Mouse (Mus musculus) embryonic facial prominence, embryonic 14.5 days (tissue): ENCODE results near the gene Prpf31. TPM values are rescaled to one million over a fixed set of nuclear protein-coding genes. Genes with fewer than 3 reads are reported as not detected.

ENCODE experiments used
- ATAC-seq: fragments of 200-750 bp; cut with Nextera tagmentation; 2 replicates; pipeline ENCODE4 v1.8.0; 2017; ENCODE audit warnings: low read depth, moderate number of reproducible peaks, moderate TSS enrichment
- DNase-seq: peaks from one replicate; pipeline ENCODE4 v3.0.0-alpha.2; 2015; ENCODE audit warnings: low spot score
- H3K27ac ChIP-seq: fragments of 300-500 bp; sonication (generic); replicated peaks from 2 replicates; pipeline ENCODE4 v1.5.1; 2014; ENCODE audit warnings: low read depth, mild to moderate bottlenecking, low read length, moderate library complexity
- H3K27me3 ChIP-seq: fragments of 300-500 bp; sonication (generic); replicated peaks from 2 replicates; pipeline ENCODE4 v1.6.1; 2014; ENCODE audit warnings: low read length; ENCODE audit not compliant: control insufficient read depth, insufficient read depth
- H3K36me3 ChIP-seq: fragments of 300-500 bp; sonication (generic); 2 replicates; pipeline ENCODE4 v1.6.1; 2014; ENCODE audit warnings: low read length, mixed read lengths; ENCODE audit not compliant: control insufficient read depth, insufficient read depth
- H3K4me1 ChIP-seq: fragments of 300-500 bp; sonication (generic); 2 replicates; pipeline ENCODE4 v1.6.1; 2014; ENCODE audit warnings: antibody characterized with exemption, low read length; ENCODE audit not compliant: control insufficient read depth, insufficient read depth
- H3K4me2 ChIP-seq: fragments of 300-500 bp; sonication (generic); 2 replicates; pipeline ENCODE4 v1.6.1; 2014; ENCODE audit warnings: low read depth, mild to moderate bottlenecking, low read length, moderate library complexity, mixed read lengths
- H3K4me3 ChIP-seq: fragments of 300-500 bp; sonication (generic); 2 replicates; pipeline ENCODE4 v1.5.1; 2014; ENCODE audit warnings: low read depth, mild to moderate bottlenecking, low read length
- H3K9ac ChIP-seq: fragments of 300-500 bp; sonication (generic); 2 replicates; pipeline ENCODE4 v1.6.1; 2014; ENCODE audit warnings: low read depth, mild to moderate bottlenecking, low read length, moderate library complexity, mixed read lengths
- H3K9me3 ChIP-seq: fragments of 300-500 bp; sonication (generic); 2 replicates; pipeline ENCODE4 v1.6.1; 2016; ENCODE audit warnings: low read length; ENCODE audit not compliant: control insufficient read depth
- WGBS: fragments of 180-500 bp; shearing (Covaris S2); extraction: QIAGEN DNeasy Blood & Tissue Kit; methylation state at CpG from one replicate; pipeline ENCODE4 v1.1.7; 2014; 5-methylcytosine and 5-hydroxymethylcytosine counted together
- polyA plus RNA-seq: library from polyadenylated mRNA; unstranded; fragments of >200 nt; fragmentation: Nextera tagmentation; extraction: Ambion mirVana; gene quantifications from 2 replicates; pipeline ENCODE4 v1.2.1, GENCODE M21; 2014

The Prpf31 gene
- polyA plus RNA-seq, 1 experiment from 2014 or later, result 74.0 TPM

GRCm38 (mm10) chr7:3614021-3614420 is 15.8 kb upstream of the Prpf31 start:
- no peak for ATAC-seq
- peaks cover 3% of the 10 kb centered on the region; the same call in 1 of the 2 replicates for H3K36me3 ChIP-seq
- no peaks in the 10 kb centered on the region for H3K4me1 ChIP-seq
- no peak overlapping the region for H3K9ac ChIP-seq
- H3K9me3 ChIP-seq, result no peaks in the 10 kb centered on the region
- WGBS, result 76% methylated on average over 3 of the region's 3 CpGs
- H3K4me2 ChIP-seq, result no peak overlapping the region
- no peak overlapping the region for H3K27ac ChIP-seq
- DNase-seq, result no peak
- no peak overlapping the region for H3K4me3 ChIP-seq
- no peaks in the 10 kb centered on the region for H3K27me3 ChIP-seq

DNA sequence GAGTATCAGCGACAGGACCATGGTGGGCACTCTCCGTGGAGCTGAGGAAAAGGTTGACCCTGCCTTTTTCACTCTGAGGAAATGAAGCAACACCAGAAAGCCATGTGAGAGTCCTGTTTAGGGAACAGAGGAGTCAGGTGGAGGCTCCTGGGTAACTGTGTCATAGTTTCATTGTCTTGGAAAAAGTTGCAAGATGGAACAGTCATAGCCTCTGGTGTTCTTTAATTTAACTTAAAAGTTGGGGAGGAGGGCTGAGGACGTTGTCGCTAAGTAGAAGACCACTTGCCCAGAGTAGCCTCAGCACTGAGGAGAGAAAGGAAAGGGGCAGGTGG is 13.8 kb upstream of the Prpf31 start, which contains the start of gene Oscar:
Gene Oscar (minus strand): TSS at position 101 of the 332 bp plus-strand sequence.
- 80% methylated on average over 4 of the region's 4 CpGs for WGBS
- DNase-seq (no peak), ATAC-seq (no peak)
- H3K27me3 ChIP-seq, result no peaks in the 10 kb centered on the region
- no peak within 1 kb of the TSS for H3K9ac ChIP-seq
- no peak within 1 kb of the TSS for H3K27ac ChIP-seq
- no peaks in the 10 kb centered on the region for H3K4me1 ChIP-seq
- peaks cover 22% of the 10 kb centered on the region for H3K36me3 ChIP-seq
- 0 out of 2 replicates have a peak within 1 kb of the TSS, but pooled peaks have one; percentile 61 for H3K4me2 ChIP-seq
- no peaks in the 10 kb centered on the region for H3K9me3 ChIP-seq
- H3K4me3 ChIP-seq, result peak within 1 kb of the TSS; percentile 80

DNA sequence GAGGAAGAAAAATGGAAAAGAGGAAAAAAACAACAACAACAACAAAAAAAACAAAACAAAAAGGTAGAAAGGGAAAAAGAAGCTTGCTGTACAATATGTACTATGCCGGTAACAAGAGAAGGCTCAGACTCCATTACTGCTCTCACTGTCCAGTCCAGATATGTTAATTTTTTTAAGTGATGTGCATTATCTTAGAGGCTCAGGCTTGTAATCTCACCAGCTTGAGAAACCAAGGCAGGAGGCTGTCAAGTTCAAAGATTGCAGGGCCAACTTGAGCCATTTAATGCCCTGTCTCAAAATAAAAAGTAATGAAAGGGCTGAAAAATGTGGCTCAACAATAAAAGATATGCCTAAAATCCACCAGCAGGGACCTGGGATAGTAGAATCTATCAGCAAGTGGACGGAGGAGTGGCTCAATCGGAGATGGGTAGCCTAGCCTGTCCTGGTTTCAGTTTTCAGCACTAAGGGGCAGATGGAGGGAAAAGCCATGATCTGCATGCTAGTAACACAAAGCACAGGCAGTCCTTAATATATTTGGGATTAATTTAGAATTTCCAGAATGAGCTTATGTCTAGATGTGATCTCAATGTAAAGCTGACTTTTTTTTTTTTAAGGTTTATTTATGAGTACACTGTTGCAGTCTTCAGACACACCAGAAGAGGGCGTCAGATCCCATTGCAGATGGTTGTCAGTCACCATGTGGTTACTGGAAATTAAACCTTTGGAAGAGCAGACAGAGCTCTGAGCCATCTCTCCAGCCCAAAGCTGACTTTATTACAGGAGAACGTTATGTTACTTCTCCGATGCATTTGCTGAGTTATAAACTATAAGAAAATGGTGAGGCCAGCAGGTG is 13.2 kb upstream of the Prpf31 start:
- no peaks in the 10 kb centered on the region for H3K27me3 ChIP-seq
- H3K4me2 ChIP-seq, result 0 out of 2 replicates have a peak overlapping the region, but pooled peaks have one; percentile 61
- WGBS, result 39% methylated on average over 6 of the region's 6 CpGs
- peaks cover 26% of the 10 kb centered on the region for H3K36me3 ChIP-seq
- no peak for ATAC-seq
- H3K9me3 ChIP-seq, result no peaks in the 10 kb centered on the region
- peak overlapping the region; percentile 80 for H3K4me3 ChIP-seq
- no peak overlapping the region for H3K27ac ChIP-seq
- H3K9ac ChIP-seq, result no peak overlapping the region
- DNase-seq, result no peak
- no peaks in the 10 kb centered on the region for H3K4me1 ChIP-seq

DNA sequence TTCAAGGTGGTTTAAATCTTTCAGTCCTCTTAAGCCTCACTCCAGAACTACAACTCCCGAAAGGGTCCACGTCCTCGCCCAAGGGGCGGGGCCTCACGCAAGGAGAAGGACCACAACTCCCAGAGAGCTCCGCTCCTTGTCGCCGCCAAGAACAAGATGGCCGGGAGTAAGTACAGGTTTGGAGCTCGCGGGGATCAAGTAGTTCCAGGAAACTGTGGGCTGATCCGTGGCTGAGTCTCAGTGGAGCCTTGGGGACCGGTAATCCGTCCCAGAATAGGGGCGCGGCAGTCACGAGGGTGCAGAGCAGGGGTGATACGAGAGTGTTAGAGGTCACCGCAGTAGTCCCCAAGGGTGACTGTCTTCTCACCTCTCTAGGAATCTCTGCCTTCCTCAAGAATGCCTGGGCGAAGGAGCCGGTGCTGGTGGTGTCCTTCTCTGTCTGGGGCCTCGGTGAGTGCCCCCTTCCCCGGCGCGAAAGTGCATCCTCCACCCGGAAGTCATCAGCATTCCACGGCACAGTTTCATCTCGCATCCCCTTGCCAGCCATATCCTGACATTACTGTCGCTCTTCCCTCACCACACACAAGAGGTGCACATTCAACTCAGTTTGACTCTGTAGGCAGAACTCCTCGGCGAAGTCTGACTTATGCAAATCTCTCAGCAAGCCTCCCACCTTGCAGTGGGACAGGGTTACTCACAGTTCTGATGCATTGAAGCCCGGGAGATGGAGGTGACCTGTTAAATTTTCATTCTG is 12.4 kb upstream of the Prpf31 start, which contains the start of gene Ndufa3:
Gene Ndufa3 (plus strand): TSS at position 132 of the 754 bp plus-strand sequence.
- H3K9me3 ChIP-seq, result no peaks in the 10 kb centered on the region
- peak; percentile 98 for ATAC-seq

GRCm38 (mm10) chr7:3629030-3629429 is 755 bp upstream of the Prpf31 start:
- peak overlapping the region; percentile 50 for H3K4me3 ChIP-seq
- 40% methylated on average over 4 of the region's 4 CpGs for WGBS
- H3K4me1 ChIP-seq, result peaks cover 13% of the 10 kb centered on the region
- peak overlapping the region; percentile 85; the same call in 1 of the 2 replicates for H3K27ac ChIP-seq
- peaks cover 32% of the 10 kb centered on the region; the same call in 1 of the 2 replicates for H3K36me3 ChIP-seq
- no peaks in the 10 kb centered on the region for H3K9me3 ChIP-seq
- ATAC-seq (no peak; the same call in 1 of the 2 replicates), DNase-seq (no peak)
- peak overlapping the region; percentile 81 for H3K9ac ChIP-seq
- peak overlapping the region; percentile 96 for H3K4me2 ChIP-seq
- no peaks in the 10 kb centered on the region for H3K27me3 ChIP-seq

More for the DNA sequence above, 12.4 kb upstream of the Prpf31 start, which contains the start of gene Ndufa3:
- Histone ChIP-seq H3K4me1 (no peaks in the 10 kb centered on the region), H3K36me3 (peaks cover 29% of the 10 kb centered on the region), H3K9ac (peak within 1 kb of the TSS; percentile 91), H3K27ac (peak within 1 kb of the TSS; percentile 76), H3K4me2 (peak within 1 kb of the TSS; percentile 61), H3K27me3 (no peaks in the 10 kb centered on the region), H3K4me3 (peak within 1 kb of the TSS; percentile 80)
- WGBS, result 3% methylated on average over 29 of the region's 32 CpGs
- peak; percentile 97 for DNase-seq

GRCm38 (mm10) chr7:3630478-3630815 is 662 bp downstream of the Prpf31 start:
- Histone ChIP-seq H3K4me1 (peaks cover 13% of the 10 kb centered on the region), H3K27me3 (no peaks in the 10 kb centered on the region), H3K4me2 (peak overlapping the region; percentile 96), H3K36me3 (peaks cover 39% of the 10 kb centered on the region), H3K9me3 (no peaks in the 10 kb centered on the region), H3K27ac (no peak overlapping the region), H3K9ac (peak overlapping the region; percentile 81), H3K4me3 (peak overlapping the region; percentile 50)
- whole genome bisulfite sequencing, result 49% methylated on average over 3 of the region's 3 CpGs
- no peak for ATAC-seq
- DNase-seq, result no peak

DNA sequence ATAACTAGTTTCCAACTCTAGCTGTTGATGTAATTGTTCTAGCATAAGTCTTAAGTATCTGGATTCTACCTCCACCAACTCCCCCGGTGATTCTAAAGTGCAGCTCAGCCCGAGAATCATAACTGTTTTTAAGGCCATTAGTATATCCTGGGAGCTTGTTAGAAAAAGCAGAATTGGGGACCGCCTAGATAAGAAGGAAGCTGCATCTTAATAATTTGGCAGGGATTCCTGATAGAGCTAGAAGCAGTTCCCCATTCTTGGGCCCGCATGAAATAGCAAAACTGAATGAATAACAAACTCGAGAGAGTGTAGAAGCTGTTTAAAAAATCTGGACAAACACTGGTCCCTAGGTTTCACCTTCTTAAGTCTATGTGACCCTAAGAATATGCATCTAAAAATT is 13.6 kb downstream of the Prpf31 start:
- peaks cover 37% of the 10 kb centered on the region for H3K36me3 ChIP-seq
- WGBS, result 70% methylated on average over 5 of the region's 5 CpGs

GRCm38 (mm10) chr7:3643843-3644242 is 14.1 kb downstream of the Prpf31 start:
- Histone ChIP-seq H3K36me3 (peaks cover 33% of the 10 kb centered on the region), H3K4me3 (peak overlapping the region; percentile 40), H3K4me1 (peaks cover 23% of the 10 kb centered on the region), H3K4me2 (peak overlapping the region; percentile 64), H3K9ac (peak overlapping the region; percentile 53; the same call in 1 of the 2 replicates), H3K27me3 (no peaks in the 10 kb centered on the region), H3K27ac (peak overlapping the region; percentile 6; the same call in 1 of the 2 replicates), H3K9me3 (no peaks in the 10 kb centered on the region)
- ATAC-seq (no peak), DNase-seq (no peak)
- WGBS, result 26% methylated on average over 9 of the region's 9 CpGs

More for the DNA sequence above, 13.6 kb downstream of the Prpf31 start:
- ATAC-seq, result no peak
- H3K4me2 ChIP-seq, result peak overlapping the region; percentile 64; the same call in 1 of the 2 replicates
- peaks cover 22% of the 10 kb centered on the region for H3K4me1 ChIP-seq
- no peaks in the 10 kb centered on the region for H3K27me3 ChIP-seq
- no peaks in the 10 kb centered on the region for H3K9me3 ChIP-seq
- no peak for DNase-seq
- no peak overlapping the region for H3K4me3 ChIP-seq
- H3K9ac ChIP-seq, result 0 out of 2 replicates have a peak overlapping the region, but pooled peaks have one; percentile 11
- H3K27ac ChIP-seq, result no peak overlapping the region
